Mouse (Mus musculus) lung, postnatal 36 days (tissue): ENCODE results near the gene Grhl1.
A peak's percentile ranks its signal among the peaks of the same experiment; 100 is the strongest.

Experiments used
- DNase-seq: peaks from one replicate; pipeline ENCODE4 v3.0.0; 2022; ENCODE audit warnings: mixed read lengths

The Grhl1 gene

DNA sequence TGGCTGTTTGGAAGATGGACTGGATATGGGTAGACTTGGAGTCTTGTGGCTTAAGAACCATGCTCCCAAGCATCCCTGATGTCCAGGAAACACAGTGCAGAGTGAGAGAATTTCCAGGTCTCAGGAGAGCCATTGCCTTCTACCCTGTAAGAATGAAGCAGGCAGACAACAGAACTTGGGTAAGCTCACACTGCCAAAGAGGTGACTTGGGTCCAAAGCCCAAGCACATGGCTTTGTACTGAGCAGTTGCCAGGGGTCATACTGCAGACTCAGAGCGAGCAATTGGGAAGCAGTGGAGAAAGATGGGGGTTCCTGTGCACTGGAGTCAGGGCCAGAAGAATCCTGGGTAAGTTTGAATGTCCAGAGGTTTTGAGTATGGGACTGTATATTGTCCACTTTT is 76.0 kb downstream of the Grhl1 start:
- DNase-seq = no peak

DNA sequence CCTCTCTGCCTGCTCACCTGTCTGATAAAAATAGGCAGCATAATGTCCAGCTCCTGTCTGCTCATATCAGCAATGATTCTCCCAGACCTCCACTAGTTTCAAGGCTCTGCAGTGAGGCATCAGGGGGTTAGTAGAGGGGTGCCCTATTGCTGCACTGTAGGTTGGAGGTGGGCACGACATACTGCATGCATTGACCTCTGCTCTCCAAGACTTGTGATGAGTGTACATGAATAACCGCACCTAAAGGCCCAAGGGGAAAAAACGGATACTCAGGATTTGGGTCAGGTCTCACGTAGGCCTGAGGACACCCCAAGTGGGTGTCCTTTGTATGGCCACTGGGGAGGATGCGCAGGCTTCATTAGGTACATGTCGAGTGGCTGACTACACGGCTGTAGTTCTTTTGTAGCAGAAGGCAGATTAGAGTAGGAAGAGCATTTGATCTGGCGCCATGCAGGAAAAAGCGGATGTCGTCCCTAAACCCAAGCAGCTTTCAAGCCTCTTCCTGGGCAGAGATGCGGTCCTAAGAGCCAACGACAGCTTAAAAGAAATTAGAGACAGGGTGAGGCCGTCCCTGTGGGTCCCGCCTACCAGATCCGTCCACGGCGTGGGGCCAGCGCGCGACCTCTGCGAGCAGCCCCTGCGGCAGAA is 78.5 kb downstream of the Grhl1 start:
- DNase-seq = no peak

DNA sequence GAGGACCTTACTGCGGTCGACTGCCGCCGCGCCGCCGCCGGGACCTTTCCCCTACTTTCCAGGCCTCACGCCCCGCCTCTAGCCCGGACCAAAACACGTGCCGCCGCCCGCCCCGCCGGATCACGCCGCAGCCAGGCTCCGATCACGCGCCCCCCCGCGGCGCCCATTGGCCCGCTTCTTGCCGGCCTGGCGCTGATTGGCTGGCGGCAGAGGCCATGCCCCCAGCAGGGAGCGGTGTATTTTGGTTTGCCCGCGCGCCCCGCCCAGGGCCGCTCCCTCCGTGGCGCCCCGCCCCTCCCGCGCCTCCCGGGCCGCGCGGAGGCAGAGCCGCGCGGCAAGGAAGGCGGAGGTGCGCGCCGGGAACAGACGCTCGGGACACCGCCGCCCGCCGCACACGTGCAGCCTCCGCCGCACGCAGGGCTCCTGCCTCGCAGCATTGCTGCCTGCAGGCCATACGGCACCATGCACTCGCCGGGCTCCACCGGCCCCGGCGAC is 79.0 kb downstream of the Grhl1 start, which contains the start of gene Klf11:
Gene Klf11, plus strand, starts transcription at position 212 of the 495 bp plus-strand sequence.
- peak; percentile 98 for DNase-seq

- peak; percentile 99 for DNase-seq
Measured at GRCm38 (mm10) chr12:24651642-24652342, 79.7 kb downstream of the Grhl1 start.

DNA sequence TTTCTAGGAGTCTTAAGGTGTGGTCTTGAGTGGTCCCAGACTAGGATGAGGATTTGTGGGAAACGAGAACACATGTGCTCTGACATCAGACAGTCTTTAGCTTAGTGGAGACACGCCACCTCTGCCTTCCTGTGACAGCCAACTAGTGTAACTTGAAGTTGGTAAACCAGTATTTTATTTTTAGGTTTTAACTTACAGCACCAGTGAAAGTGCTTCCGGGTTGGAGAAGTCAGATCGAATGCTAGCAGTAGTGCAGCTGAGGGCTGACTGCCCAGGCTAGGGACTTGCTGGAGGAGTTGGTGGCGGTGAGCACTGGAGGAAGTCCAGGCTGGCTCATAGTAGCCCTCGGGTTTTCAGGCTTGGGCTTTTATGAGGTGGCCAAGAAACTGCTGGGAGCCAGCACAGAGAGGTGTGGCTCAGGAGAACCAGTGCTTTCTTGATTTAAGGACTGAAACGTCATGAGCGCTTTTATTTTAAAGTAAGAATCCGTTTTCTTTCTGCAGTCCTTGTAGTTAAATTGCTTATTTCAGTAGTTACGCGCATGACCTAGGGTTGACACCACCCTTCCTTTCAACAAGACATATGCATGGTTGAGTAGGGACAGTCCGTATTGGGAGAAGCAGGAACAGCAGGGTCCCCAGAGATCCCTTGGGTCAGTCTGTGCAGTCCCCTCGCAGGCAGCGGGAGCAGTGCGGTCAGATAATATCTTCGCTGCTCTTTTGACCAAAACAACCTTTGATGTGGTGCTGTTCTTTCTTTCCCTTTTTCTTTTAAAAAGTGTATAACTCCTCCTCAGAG is 82.2 kb downstream of the Grhl1 start:
- no peak for DNase-seq

DNA sequence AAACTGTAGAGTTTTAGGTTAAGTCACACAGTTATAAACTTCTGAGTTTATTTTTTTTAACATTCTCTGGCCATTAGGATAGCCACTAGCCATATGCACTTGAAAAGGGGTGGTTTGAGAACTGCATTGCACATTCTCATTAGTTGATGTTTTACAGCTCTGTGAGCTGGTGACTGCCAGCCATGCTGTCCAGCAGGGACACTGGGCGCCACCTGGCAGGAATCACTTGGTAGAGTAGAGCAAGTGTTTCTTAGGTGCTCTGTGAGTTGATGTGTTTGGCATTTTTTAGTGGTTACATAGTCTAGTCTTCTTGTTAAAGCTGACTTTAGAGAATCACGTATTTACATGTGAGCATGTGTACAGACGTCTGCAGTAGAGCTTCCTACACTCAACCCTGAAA is 84.4 kb downstream of the Grhl1 start:
- no peak for DNase-seq

GRCm38 (mm10) chr12:24658998-24659397 is 86.9 kb downstream of the Grhl1 start:
- DNase-seq = no peak

DNA sequence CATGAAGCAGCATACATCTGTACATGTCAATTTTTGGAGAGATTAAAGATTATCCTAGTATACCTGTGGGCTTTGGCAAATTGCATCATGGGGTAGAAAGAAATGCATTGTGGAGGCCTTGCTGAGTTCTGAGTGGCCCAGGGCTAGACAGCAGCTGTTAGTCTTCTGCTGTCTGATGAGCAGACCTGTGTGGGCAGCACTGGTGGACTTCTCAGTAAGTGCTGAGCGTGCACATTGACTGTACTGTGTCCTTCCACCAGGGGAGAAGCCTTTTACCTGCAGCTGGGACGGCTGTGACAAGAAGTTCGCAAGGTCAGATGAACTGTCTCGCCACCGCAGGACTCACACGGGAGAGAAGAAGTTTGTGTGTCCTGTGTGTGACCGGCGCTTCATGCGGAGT is 87.8 kb downstream of the Grhl1 start:
- no peak for DNase-seq

GRCm38 (mm10) chr12:24661100-24661499 is 89.0 kb downstream of the Grhl1 start:
- DNase-seq = no peak

DNA sequence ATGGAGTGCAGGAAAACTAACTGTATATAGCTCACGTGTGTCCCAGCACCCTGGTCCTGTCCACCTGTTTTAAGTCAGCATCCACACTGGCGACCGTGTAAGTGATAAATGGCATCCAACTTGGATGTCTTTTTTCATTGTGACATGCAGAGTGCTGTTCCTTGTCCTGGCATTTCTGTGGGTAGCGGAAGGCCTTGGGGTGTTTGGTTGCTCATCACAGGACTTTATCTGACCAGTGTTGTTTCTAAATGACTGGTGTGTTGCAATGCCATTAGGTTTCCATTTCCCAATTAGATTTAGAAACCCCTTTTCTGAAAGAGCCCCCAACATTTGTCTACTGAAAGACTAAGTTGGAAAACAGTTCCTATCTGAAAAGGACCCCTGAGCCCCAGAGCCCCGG is 90.0 kb downstream of the Grhl1 start:
- no peak for DNase-seq
